Mouse (Mus musculus): Measurements from ENCODE around the gene Shc1.

GRCm38 (mm10) chr3:89419981-89420380 lies 1.7 kb downstream of the Shc1 start:
- TF ChIP-seq CTCF (IDR thresholded peaks at IDR 0.05 in 2 of 3, conservative IDR thresholded peaks at IDR 0.05 in 1 of 3; ENCODE audit: control insufficient read depth in 1 of 3, insufficient read depth in 1 of 3, low read depth in 2 of 3, low read length in 3 of 3, poor library complexity in 1 of 3, severe bottlenecking in 1 of 3) (no peak), GABPA (IDR thresholded peaks at IDR 0.05; ENCODE audit: low read depth, low read length) (no peak), E2F4 (IDR thresholded peaks at IDR 0.05; ENCODE audit: borderline replicate concordance, low read depth, low read length) (no peak), NRF1 (IDR thresholded peaks at IDR 0.05; ENCODE audit: insufficient read depth, low read depth, low read length, poor library complexity, severe bottlenecking) (no peak), ELF1 (IDR thresholded peaks at IDR 0.05; ENCODE audit: low read depth, low read length) (no peak), EP300 (IDR thresholded peaks at IDR 0.05; ENCODE audit: low read depth in 1 of 2, low read length in 2 of 2) (no peak), CHD1 (IDR thresholded peaks at IDR 0.05; ENCODE audit: low read depth, low read length) (no peak), POLR2A (IDR thresholded peaks at IDR 0.05; ENCODE audit: control insufficient read depth in 1 of 2, insufficient read depth in 1 of 2, low read depth in 1 of 2, low read length in 2 of 2, poor library complexity in 1 of 2) (no peak), TAL1 (IDR thresholded peaks at IDR 0.05; ENCODE audit: low read length) (no peak), USF1 (IDR thresholded peaks at IDR 0.05; ENCODE audit: low read depth, low read length) (no peak)

All from MEL (cell line).